Mouse (Mus musculus) liver, embryonic 11.5 days (tissue): ENCODE results near the gene Selenoh. TPM values are rescaled to one million over a fixed set of nuclear protein-coding genes. Genes with fewer than 3 reads are reported as not detected.

Experiments
- ATAC-seq: fragments of 200-750 bp; cut with Nextera tagmentation; replicated peaks from 2 replicates; pipeline ENCODE4 v1.8.0; 2017; ENCODE audit warnings: moderate number of reproducible peaks, mild to moderate bottlenecking, moderate TSS enrichment, moderate library complexity; ENCODE audit not compliant: low FRiP score
- DNase-seq: peaks from one replicate; pipeline ENCODE4 v3.0.0-alpha.2; 2017; ENCODE audit warnings: low spot score
- H3K27ac ChIP-seq: fragments of 300-500 bp; sonication (generic); 2 replicates; pipeline ENCODE4 v1.5.1; 2014; ENCODE audit warnings: mild to moderate bottlenecking, low read depth, low read length, control low read depth
- H3K27me3 ChIP-seq: fragments of 300-500 bp; sonication (generic); replicated peaks from 2 replicates; pipeline ENCODE4 v1.6.1; 2014; ENCODE audit warnings: low read length, mixed read lengths; ENCODE audit not compliant: control insufficient read depth, insufficient read depth
- H3K36me3 ChIP-seq: fragments of 300-500 bp; sonication (generic); 2 replicates; pipeline ENCODE4 v1.6.1; 2014; ENCODE audit warnings: mild to moderate bottlenecking, low read length, moderate library complexity, mixed read lengths; ENCODE audit not compliant: control insufficient read depth, insufficient read depth
- H3K4me1 ChIP-seq: fragments of 300-500 bp; sonication (generic); replicated peaks from 2 replicates; pipeline ENCODE4 v1.6.1; 2014; ENCODE audit warnings: low read length, mixed read lengths; ENCODE audit not compliant: control insufficient read depth, insufficient read depth
- H3K4me2 ChIP-seq: fragments of 300-500 bp; sonication (generic); 2 replicates; pipeline ENCODE4 v1.6.1; 2014; ENCODE audit warnings: mild to moderate bottlenecking, control low read depth, moderate library complexity
- H3K4me3 ChIP-seq: fragments of 300-500 bp; sonication (generic); 2 replicates; pipeline ENCODE4 v1.5.1; 2014; ENCODE audit warnings: low read depth, low read length, control low read depth
- H3K9ac ChIP-seq: fragments of 300-500 bp; sonication (generic); 2 replicates; pipeline ENCODE4 v1.6.1; 2014; ENCODE audit warnings: low read depth, low read length, control low read depth
- H3K9me3 ChIP-seq: fragments of 300-500 bp; sonication (generic); 2 replicates; pipeline ENCODE4 v1.6.1; 2016; ENCODE audit warnings: low read length, inconsistent platforms, mixed read lengths; ENCODE audit not compliant: control insufficient read depth
- WGBS: fragments of 180-500 bp; shearing (Covaris S2); extraction: QIAGEN DNeasy Blood & Tissue Kit; methylation state at CpG from one replicate; pipeline ENCODE4 v1.1.7; 2014; 5-methylcytosine and 5-hydroxymethylcytosine counted together
- polyA plus RNA-seq: library from polyadenylated mRNA; unstranded; fragments of >200 nt; fragmentation: Nextera tagmentation; extraction: Ambion mirVana; gene quantifications from 2 replicates; pipeline ENCODE4 v1.2.1, GENCODE M21; 2014

The Selenoh gene
- polyA plus RNA-seq, result 241 and 264 TPM in 2 replicates

DNA sequence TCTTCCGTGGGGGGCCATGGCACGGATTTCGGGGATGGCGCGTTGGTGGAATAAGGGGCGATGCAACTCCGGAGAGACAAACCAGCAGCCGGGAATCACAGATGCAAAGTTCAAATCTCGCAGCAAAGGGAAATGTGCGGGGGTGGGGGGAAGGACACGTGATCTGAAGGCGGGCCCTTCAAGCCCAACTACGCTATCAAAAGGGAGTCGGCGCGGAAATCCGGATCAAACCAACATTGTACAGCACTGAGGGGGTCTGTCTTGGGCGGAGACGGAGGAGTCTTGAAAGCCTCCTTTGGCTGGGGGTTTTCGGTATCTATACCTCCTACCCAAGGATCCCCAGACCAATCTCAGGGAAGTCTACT, at the start of gene Selenoh:
Selenoh (minus strand) TSS at position 202 of the 365 bp plus-strand sequence.
- Histone ChIP-seq H3K4me3 (peak within 1 kb of the TSS; percentile 78), H3K9ac (peak within 1 kb of the TSS; percentile 97), H3K4me2 (peak within 1 kb of the TSS; percentile 80), H3K27ac (peak within 1 kb of the TSS; percentile 94), H3K27me3 (no peaks in the 10 kb centered on the region), H3K4me1 (peaks cover 4% of the 10 kb centered on the region; the same call in 1 of the 2 replicates), H3K36me3 (peaks cover 22% of the 10 kb centered on the region; the same call in 1 of the 2 replicates), H3K9me3 (no peaks in the 10 kb centered on the region)
- DNase-seq (peak; percentile 84), ATAC-seq (peak; percentile 93)
- under 1% methylated on average over 20 of the region's 20 CpGs for WGBS

DNA sequence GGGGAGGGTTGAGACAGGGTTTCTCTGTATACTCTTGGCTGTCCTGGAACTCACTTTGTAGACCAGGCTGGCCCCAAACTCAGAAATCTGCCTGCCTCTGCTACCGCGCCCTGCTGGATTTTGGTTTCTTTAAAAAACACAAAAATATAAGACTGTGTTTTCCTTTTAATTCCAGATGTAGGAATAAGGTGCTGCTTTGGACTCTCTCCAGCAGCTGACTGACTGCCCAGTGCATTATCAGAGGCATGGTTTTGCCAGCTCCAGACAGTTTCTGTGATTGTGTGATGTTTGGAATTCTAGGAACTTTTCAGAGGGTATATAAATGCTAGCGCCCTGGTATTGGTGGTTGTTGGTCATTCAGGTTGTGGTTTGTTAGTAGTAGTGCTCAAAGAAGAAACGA, 46.8 kb upstream of the Selenoh start:
- WGBS, result 91% methylated on average over 4 of the region's 4 CpGs
- no peaks in the 10 kb centered on the region for H3K9me3 ChIP-seq
- no peaks in the 10 kb centered on the region for H3K36me3 ChIP-seq
- H3K27me3 ChIP-seq, result no peaks in the 10 kb centered on the region
- no peak overlapping the region for H3K9ac ChIP-seq
- no peak overlapping the region for H3K4me3 ChIP-seq
- H3K27ac ChIP-seq, result peak overlapping the region; percentile 13; the same call in 1 of the 2 replicates
- no peak overlapping the region for H3K4me2 ChIP-seq
- ATAC-seq (no peak), DNase-seq (no peak)
- H3K4me1 ChIP-seq, result peaks cover 21% of the 10 kb centered on the region

DNA sequence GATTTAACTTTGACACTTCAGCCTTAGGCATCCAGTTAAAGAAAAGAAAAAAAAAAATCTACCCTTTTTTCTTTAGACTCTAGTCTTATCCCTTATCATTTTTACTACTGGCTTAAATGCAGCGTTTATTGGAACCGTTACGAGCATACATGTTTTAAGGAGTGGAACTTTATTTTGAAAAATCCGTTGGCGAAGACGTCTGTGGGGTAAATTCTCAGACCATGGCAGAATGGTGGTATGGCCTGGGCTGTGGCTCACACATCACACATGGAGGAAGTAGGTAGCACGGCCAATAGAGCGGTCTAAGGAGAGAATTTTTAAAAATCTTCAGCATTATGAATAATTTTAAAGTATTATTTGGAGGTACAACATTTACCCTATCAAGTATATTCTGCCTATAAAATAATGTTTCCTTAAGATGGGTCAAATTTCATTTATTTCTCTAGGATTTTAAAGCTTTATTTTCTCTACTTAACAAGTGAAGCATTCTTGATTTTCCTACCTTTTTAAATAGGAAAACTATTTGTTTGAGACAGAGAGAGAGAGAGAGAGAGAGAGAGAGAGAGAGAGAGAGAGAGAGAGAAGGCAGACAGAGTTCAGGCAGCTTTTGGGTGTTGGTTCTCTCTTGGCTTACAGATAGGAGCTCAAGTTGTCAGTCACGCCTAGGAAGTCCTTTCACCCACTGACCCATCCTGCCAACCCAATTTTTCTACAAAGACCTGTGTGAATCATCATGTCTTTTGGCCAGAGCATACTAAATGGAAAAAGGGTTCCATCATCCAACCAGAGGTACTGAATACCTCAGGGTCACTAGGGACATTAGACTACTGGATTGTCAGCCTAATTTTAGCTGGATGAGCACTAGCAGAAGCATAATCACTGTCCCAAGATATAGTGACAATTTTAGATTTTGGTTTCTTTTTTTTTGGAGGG, 46.1 kb upstream of the Selenoh start:
- Histone ChIP-seq H3K4me2 (peak overlapping the region; percentile 95), H3K4me3 (peak overlapping the region; percentile 98), H3K9me3 (no peaks in the 10 kb centered on the region), H3K9ac (peak overlapping the region; percentile 77), H3K27me3 (no peaks in the 10 kb centered on the region), H3K36me3 (no peaks in the 10 kb centered on the region), H3K27ac (peak overlapping the region; percentile 99), H3K4me1 (peaks cover 21% of the 10 kb centered on the region)
- ATAC-seq, result no peak
- 23% methylated on average over 9 of the region's 9 CpGs for WGBS
- no peak for DNase-seq

DNA sequence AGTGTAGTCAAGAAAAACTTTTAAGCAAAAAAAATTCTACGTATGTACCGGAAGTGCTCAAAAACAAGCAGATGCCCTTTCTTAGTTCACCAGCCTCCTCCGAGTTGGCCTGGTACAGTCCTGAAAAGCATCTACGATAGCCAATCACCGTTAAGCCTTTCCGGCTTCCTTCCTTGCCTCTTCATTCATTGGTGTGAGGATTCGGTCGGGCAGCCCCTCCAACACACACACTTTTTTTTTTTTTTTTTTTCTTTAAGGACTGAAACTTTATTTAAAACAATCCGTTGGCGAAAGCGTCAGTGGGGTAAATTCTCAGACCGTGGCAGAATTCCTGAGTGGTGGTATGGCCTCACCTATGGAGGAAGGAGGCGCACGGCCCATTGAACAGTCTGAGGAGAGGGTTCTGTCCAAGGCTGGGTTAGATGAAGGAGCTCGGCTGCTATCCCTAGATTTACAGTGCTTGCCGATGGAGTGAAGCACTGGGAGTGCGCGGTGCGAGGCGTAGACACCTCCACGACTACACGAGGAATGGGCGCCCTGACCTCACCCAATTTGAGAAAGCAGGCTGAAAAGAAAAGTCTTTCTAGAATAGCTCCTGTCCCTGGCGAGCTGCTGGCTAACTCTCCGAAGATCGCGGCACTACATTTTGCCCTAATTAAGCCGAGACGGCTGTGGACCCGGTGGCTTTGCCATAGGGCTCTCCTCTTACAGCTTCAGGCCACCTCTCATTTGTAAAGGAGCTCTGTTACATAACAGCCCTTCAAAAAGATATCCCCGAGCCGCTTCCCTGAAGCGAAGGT, 45.2 kb upstream of the Selenoh start:
- DNase-seq (peak; percentile 78), ATAC-seq (peak; percentile 91)
- Histone ChIP-seq H3K9ac (peak overlapping the region; percentile 77), H3K36me3 (peaks cover 2% of the 10 kb centered on the region; the same call in 1 of the 2 replicates), H3K27me3 (no peaks in the 10 kb centered on the region), H3K4me2 (peak overlapping the region; percentile 95), H3K9me3 (no peaks in the 10 kb centered on the region), H3K27ac (peak overlapping the region; percentile 99), H3K4me1 (peaks cover 14% of the 10 kb centered on the region), H3K4me3 (peak overlapping the region; percentile 98)
- under 1% methylated on average over 33 of the region's 33 CpGs for WGBS

DNA sequence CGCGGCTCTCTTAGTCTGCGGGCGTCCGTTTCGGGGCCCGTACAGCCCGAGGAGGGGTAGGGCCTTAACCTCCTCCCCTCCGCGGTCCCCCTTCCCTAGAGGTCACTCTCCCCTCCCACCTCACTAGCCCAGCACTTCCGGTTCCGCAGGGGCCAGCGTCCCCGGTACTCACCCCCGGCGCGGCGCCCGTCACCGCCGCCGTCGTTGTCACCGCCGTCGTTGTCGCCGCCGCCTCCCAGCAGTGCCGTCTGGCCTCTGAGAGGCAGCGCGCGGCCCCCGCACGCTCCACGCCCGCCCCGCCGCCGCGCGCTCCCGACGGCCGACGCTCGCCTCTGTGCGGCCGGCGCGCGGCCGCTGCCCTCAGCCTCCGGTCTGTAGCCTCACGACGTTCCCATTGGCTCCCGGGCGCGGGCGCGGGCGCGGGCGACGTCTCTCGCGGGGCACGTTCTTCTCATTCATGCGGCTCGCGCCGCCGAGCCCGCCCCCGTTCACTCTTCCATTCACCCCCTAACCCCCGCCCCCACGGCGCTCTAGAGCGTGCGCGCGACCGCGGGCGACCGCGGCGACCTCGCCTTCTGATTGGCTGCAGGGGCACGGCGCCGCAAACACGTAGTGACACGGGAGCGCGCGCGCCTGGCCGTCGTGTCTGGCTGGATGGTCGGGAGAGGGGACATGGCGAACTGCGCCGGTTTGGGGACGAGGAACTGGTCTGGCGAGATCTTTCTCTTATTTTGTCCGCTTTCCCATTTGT, 44.4 kb upstream of the Selenoh start, which contains the start of gene Zdhhc5:
Zdhhc5 (minus strand) TSS at position 370 of the 751 bp plus-strand sequence.
- WGBS, result under 1% methylated on average over 107 of the region's 107 CpGs
- peak within 1 kb of the TSS; percentile 93 for H3K9ac ChIP-seq
- H3K4me1 ChIP-seq, result peaks cover 14% of the 10 kb centered on the region
- peak; percentile 99 for DNase-seq
- H3K27ac ChIP-seq, result peak within 1 kb of the TSS; percentile 99
- no peaks in the 10 kb centered on the region for H3K27me3 ChIP-seq
- peak within 1 kb of the TSS; percentile 95 for H3K4me2 ChIP-seq
- peak within 1 kb of the TSS; percentile 98 for H3K4me3 ChIP-seq
- ATAC-seq, result peak; percentile 90
- peaks cover 7% of the 10 kb centered on the region; the same call in 1 of the 2 replicates for H3K36me3 ChIP-seq
- H3K9me3 ChIP-seq, result no peaks in the 10 kb centered on the region

DNA sequence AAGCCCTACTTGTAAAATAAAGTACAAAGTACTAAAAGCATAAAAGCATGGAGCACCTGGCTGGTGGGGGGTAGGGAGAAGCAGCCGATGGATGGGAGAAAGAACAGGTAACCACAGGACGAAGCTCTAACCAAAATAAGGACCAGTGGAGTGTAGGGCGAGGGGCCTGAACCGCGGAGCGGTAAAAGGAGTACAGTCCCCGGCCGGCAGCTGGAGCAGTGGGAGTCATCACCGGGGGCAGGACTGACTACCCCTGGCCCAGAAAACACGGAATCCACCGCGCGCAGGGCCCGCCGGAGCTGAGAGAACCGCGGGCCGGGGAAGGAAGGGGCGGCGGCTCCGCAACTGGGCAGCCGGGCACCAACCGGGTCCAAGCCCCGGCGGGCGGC, 43.8 kb upstream of the Selenoh start:
- Histone ChIP-seq H3K27ac (peak overlapping the region; percentile 99), H3K9me3 (no peaks in the 10 kb centered on the region), H3K36me3 (peaks cover 10% of the 10 kb centered on the region; the same call in 1 of the 2 replicates), H3K4me1 (peaks cover 14% of the 10 kb centered on the region), H3K4me2 (peak overlapping the region; percentile 69), H3K9ac (peak overlapping the region; percentile 93), H3K4me3 (peak overlapping the region; percentile 98), H3K27me3 (no peaks in the 10 kb centered on the region)
- under 1% methylated on average over 26 of the region's 26 CpGs for WGBS
- no peak; the same call in 1 of the 2 replicates for ATAC-seq
- DNase-seq, result no peak

DNA sequence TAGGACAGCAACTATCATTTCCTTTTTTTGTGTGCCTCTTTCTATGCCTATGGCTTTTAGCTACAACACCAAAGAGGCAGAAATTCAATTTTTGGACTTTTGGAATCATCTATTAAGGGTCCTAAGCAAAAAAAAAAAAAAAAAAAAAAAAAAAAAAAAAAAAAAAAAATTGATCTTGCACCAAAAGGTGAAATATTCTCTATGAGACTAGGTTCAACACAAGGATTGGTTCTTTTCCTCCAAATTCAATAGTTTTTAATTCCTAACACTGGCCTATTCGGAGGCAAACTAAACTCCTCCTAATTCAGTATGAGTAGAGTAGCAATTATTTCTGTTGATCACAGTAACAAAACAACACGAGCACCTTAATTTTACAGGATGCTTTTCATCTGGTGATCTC, 41.3 kb upstream of the Selenoh start:
- H3K27me3 ChIP-seq, result no peaks in the 10 kb centered on the region
- H3K9ac ChIP-seq, result no peak overlapping the region
- no peaks in the 10 kb centered on the region for H3K9me3 ChIP-seq
- H3K4me2 ChIP-seq, result no peak overlapping the region
- H3K4me3 ChIP-seq, result no peak overlapping the region
- H3K27ac ChIP-seq, result no peak overlapping the region
- H3K36me3 ChIP-seq, result peaks cover 15% of the 10 kb centered on the region; the same call in 1 of the 2 replicates
- ATAC-seq (no peak), DNase-seq (no peak)
- peaks cover 11% of the 10 kb centered on the region for H3K4me1 ChIP-seq
- WGBS, result 89% methylated on average over 2 of the region's 2 CpGs

DNA sequence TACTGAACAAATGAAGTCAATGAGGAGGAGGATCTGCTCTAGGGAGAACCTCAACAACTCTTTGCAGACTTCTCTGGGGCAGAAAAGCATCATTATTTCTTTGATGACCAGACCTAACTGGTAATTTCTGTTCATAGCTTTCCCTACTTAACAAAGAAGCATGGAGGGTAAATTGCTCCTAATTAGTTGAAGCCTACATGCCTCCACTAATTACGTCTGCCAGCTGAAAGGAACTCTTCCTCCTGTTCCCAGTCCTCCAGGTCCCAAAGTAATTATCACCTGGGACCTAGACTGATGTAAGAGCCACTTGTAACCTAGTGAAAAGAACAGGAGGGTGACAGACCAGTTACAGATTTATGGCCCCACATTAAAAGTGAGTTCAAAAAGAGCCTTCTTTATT, 37.0 kb upstream of the Selenoh start:
- Histone ChIP-seq H3K4me1 (peaks cover 9% of the 10 kb centered on the region), H3K36me3 (peaks cover 18% of the 10 kb centered on the region; the same call in 1 of the 2 replicates)
- ATAC-seq, result no peak

More for the DNA sequence above, 37.0 kb upstream of the Selenoh start:
- Histone ChIP-seq H3K27ac (no peak overlapping the region), H3K9ac (no peak overlapping the region), H3K9me3 (no peaks in the 10 kb centered on the region), H3K27me3 (no peaks in the 10 kb centered on the region), H3K4me2 (no peak overlapping the region), H3K4me3 (no peak overlapping the region)
- 71% methylated on average over 1 of the region's 1 CpGs for WGBS
- no peak for DNase-seq
